Mouse (Mus musculus): Measurements from ENCODE around the gene 1810049J17Rik.

1810049J17Rik gene

DNA sequence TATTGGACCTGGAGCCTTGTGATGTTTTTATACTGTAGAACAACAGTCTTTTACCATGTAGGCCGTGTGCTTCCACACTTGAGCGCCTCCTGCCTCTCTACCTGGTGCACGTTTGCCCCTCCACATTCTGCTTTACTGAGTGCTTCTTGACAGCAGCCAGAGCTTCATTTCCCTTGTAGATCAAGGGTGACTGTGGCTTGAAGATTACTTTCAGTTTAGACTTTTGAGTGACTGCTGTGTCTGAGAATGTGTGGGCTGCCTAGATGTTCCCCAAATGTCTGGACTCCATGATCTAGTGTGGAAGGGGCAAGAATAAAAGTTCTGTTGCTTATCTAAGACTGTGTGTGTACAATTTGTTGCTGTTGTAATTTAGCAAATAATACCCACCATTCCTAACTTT lies 27.3 kb upstream of the 1810049J17Rik start:
- no peak for DNase-seq (ENCODE audit: low spot score in 2 of 2)

DNA sequence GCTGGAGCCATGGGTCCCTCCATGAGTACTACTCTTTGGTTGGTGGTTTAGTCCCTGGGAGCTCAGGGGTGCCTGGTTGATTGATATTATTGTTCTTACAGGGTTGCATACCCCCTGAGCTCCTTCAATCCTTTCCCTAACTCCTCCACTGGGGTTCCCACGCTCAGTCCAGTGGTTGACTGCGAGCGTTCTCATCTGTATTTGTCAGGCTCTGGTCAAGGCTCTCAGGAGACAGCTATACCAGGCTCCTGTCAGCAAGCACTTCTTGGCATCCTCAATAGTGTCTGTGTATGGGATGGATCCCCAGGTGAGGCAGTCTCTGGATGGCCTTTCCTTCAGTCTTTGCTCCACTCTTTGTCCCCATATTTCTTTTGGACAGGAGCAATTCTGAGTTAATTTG lies 25.2 kb upstream of the 1810049J17Rik start:
- DNase-seq (ENCODE audit: low spot score in 2 of 2): no peak

DNA sequence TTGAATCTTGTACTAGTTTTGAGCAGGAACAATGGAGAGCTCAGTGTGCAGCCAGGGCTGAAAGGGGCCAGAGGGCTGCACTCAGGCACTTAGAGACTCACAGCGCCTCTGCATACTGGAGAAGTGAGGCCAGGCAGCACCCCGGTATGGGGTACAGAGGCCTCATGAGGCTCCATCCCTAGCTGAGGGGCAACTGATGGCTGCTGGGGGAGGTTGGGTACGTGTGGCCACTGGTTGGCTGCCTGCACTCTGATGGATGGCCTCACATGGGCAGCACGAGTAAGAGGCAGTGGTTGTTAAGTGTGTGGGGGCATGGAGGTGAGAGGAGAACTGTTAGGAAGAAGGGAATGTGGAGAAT lies 19.7 kb upstream of the 1810049J17Rik start:
- DNase-seq (ENCODE audit: low spot score in 2 of 2): no peak

DNA sequence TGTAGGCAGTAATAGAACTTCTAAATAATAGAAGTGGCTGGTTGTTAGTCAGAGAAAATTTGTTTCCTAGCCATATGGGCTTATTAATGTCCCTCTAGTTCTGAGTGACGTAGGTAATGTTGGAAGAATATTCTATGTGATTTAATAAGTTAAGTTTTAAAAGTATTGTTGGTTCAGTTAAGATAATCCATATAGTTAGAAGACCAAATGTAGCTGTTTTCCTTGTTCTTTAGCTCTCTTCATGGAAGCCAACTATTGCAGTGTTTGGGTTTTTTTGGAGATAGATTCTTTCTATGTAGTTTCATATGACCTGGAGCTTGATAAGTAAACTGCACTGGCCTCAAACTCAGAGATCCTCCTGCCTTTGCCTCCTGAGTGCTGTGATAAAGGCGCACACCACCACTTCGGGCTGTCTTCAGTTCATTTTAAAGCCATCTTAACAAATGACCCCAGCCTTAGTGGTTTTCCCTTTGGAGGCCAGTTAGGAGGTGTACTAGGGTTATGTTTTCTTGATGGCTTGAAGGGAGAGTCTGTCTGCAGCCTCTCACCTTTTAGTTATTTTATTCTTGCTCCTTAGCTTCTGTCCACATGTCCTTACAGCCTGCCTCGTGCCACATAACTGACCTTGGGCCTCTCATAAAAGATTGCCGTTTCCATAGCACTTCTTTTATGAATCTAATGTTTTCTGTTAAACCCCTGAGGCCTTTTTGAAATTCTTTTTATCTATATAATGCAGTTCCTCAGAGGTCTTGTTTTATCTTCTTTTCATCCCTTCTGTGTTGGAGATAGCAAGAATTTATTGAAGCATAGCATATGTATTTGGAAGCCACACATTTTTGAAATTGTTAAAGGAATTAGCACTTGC lies 19.1 kb upstream of the 1810049J17Rik start:
- DNase-seq (ENCODE audit: low spot score in 2 of 2): no peak

DNA sequence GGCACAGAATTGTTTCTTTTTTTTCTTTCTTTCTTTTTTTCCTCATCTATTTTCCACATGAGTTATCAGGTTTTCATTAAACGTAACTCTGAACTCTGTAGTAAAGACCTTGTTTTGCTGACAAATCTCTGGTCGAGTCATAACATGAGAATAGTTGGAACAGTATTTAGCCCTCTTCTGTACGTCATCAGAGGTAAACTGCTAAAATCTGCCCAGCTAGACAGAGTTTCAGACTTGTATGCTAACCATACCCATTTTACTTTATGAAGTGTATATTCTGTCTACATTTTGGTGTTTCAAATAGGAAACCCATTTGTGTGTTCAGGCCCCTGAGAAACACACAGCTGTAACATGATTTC lies 16.1 kb upstream of the 1810049J17Rik start:
- DNase-seq (ENCODE audit: low spot score in 2 of 2): no peak

DNA sequence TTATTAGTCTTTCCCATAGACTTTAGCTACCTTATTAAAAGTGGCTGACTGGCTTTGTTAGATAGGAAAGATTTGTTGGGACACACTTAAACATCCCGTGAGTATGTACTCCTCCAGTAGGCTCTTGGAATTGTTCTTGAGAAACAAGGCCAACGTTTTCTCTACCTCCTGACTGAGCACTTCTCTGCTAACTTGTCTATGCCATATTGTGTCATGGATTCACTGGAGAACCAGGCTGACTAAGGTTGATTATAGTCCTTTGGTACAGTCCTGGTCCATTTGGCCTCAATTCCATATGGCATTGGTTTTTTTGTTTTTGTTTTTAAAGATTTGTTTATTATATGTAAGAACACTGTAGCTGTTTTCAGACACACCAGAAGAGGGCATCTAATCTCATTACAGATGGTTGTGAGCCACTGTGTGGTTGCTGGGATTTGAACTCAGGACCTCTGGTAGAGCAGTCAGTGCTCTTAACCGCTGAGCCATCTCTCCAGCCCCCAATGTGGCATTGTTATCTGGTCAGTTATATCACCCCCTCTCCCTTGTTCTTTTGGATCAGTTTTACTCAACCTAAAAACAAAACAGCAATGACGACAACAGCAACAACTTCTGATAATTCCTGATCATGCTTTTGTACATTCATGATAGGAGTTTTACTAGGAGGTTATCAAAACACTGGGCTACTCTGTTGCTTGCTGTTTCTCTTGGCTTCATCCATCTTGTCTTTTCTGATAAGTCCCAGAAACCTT lies 15.5 kb upstream of the 1810049J17Rik start:
- no peak for DNase-seq (ENCODE audit: low spot score in 2 of 2)

DNA sequence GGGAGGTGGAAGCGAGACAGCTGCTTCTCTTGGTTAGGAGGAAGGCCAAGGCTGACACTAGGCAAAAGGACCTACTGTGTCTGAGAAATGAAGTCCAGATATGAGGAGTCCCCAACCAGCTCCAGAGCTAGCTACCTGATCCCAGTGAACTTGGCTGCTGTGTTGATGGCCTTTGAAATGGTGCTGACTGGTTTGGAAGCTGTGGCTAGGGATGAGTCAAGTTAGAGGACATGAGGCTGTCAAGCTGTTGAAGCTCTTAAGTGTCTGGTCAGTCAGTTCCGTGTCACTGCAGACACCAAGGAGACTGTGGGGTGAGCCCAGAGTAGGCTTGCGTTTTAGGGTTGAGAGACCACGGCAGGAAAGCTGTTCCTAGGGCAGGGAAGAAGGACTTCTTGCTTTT lies 12.7 kb upstream of the 1810049J17Rik start:
- DNase-seq (ENCODE audit: low spot score in 2 of 2): no peak

DNA sequence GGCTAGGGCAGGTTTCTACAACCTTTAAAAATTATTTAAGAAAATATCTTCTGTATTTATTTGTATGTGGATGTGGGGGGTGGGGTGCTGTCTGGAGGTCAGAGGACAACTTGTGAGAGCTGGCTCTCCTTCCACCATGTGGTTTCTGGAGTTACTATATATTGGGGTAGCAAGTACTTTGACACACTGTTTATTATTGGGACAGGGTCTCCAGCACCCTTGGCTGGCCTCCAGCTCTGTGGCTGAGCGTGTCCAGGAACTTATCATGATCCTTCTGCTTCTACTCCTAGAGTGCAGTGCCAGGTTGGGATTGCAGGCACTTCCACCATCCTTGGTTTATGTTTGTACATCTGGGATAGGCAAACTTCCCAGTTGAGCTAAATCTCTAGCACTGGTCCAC lies 9.6 kb upstream of the 1810049J17Rik start:
- DNase-seq (ENCODE audit: low spot score in 2 of 2): no peak

DNA sequence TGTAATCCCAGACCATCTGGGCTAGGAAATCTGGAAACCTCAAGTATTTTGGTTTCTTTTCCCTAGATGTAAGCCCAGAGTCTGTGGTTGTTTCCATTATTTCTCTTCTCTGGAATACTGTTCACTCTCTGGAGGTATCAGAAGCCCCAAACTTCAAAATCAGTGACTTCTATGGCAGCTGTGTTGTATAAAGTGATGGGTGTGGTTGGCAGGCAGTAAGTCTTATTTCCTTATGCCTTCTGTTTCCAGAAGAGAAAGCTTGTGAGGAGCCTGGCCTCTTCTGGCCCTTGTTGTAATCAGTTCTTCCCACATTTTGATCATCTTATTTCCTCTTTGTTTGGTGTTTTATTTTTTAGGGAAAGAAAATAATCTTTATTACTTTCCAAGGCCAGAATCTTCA lies 9.2 kb upstream of the 1810049J17Rik start:
- no peak for DNase-seq (ENCODE audit: low spot score in 2 of 2)

DNA sequence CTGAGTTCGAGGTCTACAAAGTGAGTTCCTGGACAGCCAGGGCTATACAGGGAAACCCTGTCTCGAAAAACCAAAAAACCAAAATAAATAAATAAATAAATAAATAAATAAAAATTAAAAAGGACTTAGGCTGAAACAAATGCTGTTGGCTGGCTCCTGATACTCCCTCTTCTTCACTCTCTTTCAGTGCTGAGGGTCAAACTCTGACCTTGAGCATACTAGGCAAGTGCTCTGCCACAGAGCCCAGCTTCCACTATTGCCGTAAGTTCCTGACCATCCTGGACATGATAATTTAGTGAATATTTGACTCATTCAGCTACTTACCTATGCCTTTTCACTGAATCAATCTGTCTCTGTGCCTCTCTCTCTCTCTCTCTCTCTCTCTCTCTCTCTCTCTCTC lies 8.7 kb upstream of the 1810049J17Rik start:
- no peak for DNase-seq (ENCODE audit: low spot score in 2 of 2)

DNA sequence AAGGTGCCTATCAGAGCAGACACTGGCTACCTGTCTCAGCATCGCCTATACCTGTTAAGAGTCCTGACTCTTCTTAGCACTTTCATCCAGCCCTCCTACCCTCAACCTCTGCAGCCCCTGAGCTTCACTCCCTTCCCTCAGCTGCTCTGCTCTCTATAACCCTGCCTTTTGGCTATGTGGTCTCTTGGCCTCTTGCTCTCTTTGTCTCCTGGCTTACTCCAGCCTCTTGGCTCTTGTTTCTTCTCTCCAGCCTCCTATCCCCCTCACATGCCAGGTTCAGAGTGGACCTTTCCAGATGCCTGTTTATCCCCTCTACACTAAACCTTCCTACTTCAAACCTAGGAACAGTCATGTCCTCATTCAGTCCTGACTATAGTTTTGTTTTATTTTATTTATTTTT lies 2.6 kb upstream of the 1810049J17Rik start:
- no peak for DNase-seq (ENCODE audit: low spot score in 2 of 2)

DNA sequence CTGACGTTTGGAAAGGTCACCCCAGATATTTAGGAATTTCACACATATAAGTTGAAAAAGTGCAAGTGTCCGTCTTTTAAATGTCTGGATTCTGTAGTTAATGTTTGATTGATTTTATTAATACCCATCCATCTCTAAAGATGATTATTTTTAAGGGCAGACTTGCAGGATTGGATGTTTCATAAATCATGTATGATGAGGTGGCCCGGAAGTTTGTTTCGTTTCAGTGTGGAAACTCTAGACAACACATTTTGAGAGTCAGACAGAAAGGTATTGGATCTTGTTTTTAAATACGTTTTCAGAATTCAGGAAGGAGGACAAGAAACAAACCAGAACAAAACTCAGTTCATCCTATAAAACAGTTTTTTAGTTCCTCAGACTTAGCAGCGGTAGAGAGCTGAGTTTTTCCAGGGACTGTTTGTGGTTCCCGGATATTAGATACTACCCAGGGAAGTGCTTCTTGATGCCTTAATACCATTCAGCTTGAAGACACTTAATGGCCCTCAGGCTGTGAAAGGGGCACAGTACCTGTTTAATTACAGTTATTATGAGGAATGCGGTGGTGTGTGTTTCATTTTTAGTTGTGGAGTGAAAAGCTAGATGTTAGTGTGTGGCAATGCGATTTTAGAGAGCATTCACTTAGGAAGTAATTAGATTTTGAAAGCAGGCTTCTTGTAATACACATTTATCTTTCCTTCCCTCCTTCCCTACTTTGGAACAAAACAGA lies 1.1 kb upstream of the 1810049J17Rik start:
- no peak for DNase-seq (ENCODE audit: low spot score in 2 of 2)

DNA sequence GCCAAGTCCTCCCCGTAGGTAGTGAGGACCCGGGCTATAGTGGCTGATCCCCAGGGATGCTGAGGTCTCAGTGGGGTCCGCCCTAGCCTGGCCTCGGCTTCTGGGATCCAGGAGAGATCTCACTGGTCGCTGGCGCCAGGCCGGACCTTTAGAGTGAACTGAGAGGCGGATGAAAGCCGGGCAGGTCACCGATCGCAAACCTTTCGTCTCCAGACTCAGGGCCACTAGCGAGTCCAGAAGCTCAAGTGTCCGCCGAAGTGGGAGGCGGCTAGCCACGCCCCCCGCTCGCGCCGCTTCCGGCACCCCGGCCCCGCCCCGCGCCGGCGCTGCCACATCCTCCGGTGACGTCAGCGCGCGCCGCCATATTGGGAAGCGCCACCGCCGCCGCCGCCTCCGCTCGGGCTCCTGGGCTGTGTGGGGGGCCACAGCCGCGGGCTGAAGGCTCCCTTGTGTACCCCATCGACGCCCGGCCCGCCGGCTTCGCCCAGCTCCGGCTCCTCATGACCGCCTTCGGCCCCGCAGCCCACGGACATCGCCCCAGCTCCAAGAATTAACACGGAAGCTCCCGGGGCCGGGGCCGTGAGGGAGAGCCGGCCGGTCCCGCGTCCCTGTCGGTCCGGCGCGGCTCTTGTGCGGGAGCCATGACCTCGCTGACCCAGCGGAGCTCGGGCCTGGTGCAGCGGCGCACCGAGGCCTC lies 460 bp downstream of the 1810049J17Rik start, which contains the start of gene Golph3:
Golph3 (plus strand) TSS at position 360 of the 697 bp plus-strand sequence.
- DNase-seq (ENCODE audit: low spot score in 2 of 2): peak; percentile 89 to 94

DNA sequence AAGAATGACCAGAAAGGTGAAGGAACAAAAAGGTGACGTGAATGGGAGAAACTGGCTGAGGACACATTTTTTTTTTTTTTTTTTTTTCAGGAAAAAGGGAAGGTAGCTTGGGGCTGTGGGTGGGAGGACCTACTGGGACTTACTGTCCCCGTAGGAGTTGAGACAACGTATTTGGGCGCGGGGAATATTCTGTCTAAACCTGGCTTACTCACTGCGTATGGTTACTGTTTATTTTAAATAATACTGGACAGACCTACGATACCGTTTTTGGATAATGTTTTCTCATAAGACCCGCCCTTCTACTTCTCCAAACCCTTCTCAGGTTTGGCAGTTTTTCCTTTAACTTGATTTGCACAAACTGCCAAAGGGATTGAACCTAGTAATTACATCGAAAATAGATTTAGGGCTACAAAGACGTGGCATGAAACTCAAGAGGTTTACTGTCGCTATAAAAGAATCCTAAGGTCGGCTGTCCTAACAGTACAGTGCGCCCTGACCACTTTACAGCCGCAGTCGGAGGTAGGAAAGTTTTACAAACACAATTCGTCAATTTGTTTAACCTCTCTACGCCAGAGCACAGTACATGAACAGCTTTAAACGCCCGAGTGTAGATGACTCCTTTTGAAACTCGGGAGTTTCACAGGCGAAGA lies 1.1 kb downstream of the 1810049J17Rik start:
- DNase-seq (ENCODE audit: low spot score in 2 of 2): no peak

DNA sequence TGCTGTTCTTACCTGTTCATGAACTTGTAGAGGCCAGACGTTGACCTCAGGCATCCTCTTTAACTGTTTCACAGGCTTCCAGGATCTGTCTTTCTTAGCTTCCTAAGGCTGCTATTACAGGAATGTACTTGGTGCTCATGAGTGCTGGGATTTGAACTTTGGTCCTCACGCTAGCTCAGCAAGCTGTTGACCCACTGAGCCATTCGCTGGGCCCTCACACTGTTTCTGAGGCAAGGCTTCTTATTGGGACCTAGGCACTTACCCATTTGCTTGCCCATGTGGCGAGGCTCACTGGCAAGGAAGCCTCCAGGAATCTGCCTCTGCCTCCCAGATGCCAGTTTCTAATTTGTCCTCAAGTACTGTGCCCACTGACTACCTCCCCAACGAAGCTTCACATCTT lies 1.8 kb downstream of the 1810049J17Rik start:
- no peak for DNase-seq (ENCODE audit: low spot score in 2 of 2)

DNA sequence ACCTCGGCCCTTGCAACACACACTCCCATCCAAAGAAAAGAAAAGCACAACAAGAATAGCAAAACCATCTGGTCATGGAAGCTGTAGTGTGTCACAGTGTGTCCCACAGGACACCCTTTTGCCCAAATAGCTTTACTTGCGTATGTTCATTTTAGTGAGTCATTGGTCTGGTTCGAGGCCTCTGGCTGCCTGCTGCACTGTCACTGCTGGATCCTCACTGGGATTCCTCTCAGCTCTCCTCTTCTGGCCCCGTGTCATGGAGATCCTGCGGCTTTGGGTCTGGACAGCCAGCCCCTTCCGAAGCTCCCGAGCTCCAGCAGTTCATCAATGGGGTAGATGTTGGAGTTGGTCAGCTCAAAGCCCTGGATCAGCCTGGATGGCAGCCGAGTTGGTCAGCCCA lies 3.2 kb downstream of the 1810049J17Rik start:
- no peak for DNase-seq (ENCODE audit: low spot score in 2 of 2)

DNA sequence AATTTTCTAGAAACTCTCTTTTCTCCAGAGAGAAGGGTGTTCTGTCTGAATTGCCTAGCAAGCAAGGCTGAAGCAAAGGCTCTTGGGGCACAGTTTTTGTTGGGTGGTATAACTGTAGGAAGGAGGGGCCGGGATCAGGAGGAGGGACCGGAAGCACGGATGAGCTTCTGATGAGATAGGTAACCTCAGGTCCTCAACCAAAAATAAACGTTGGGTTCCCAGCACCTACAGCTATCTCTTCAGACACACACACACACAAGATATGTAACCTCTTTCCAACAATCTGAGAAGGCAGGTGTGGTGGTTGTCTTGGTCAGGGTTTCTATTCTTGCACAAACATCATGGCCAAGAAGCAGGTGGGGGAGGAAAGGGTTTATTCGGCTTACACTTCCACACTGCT lies 4.4 kb downstream of the 1810049J17Rik start:
- DNase-seq (ENCODE audit: low spot score in 2 of 2): no peak

DNA sequence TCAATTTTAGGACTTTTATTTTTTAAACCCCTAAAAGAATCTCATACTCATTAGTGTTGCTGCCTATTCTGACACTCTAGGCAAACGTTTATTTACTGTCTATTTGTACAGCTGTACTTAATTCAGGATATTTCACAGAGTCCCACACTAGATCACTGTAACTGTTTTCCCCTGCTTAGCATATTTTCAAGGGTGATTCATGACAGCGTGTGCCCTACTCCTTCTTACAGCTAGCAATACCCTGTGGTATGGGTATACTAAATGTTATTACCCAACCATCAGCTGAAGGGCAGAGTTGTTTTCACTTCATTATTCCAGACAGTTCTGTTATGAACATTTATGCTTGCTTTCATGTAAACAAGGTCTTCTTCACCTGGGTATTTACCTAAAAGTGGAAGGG lies 5.7 kb downstream of the 1810049J17Rik start:
- DNase-seq (ENCODE audit: low spot score in 2 of 2): no peak

DNA sequence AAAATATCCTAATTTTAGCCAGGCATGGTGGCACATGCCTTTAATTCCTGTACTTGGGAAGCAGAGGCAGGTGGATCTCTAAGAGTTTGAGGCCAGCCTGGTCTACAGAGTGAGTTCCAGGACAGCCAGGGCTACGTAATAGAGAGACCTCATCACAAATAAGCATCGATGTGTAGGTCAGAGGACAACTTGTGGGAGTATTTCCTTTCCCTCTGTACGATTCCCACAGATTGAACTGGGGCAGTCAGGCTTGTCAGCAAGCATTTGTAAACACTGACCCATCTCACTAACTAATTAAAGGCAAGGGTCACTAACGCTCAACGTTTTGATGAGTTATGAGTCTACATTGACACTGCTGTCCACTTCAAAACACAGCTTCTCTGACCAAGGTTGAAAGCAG lies 7.1 kb downstream of the 1810049J17Rik start:
- DNase-seq (ENCODE audit: low spot score in 2 of 2): no peak

DNA sequence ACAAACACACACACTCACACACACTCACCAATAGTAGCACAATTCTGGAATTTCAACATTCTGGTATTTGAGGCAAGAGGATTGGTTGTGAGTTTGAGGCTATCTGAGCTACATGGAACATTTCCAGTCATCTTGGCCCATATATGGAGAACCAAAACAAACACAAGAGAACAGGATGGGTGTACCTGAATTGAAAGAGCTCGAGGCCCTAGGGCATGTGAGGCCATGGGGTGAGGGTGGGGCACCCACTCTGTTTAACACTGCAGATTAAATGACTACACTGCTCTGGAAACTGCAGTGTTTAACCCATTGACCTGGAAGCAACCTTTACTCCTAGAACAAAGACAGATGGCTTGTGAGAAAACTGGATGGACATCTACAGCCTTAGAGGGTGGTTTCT lies 8.4 kb downstream of the 1810049J17Rik start:
- no peak for DNase-seq (ENCODE audit: low spot score in 2 of 2)

DNA sequence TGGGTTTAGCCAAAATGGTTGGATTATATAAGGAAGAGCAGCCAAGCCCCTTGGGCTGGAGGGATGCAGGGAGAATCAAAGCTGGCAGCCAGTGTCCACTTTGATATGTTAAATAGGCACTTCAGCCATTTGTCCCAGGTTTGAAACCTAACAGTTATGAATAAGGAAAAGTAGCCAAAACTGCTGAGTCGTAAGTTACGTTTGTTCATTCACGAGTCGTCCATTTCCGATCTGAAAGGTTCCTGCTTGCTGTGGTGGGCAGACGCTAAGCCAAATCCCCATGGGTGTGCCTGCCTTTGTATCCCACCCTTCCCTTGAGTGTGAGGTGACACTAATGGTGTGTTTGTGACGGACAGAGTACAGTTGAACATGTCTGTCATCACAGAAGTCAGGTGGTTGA lies 10.2 kb downstream of the 1810049J17Rik start:
- no peak for DNase-seq (ENCODE audit: low spot score in 2 of 2)
